Mouse (Mus musculus) small intestine, adult 2 months (tissue): ENCODE measurements around the gene Gm15217. TPM values are rescaled to one million over a fixed set of nuclear protein-coding genes. Genes with fewer than 3 reads are reported as not detected.

ENCODE experiments used
- H3K27ac ChIP-seq: fragments of 200-500 bp; 2 replicates; pipeline ENCODE4 v1.5.1; 2012; ENCODE audit warnings: low read depth, low read length, control low read depth, inconsistent platforms; ENCODE audit not compliant: insufficient read depth
- H3K27me3 ChIP-seq: fragments of 200-500 bp; 2 replicates; pipeline ENCODE4 v1.6.1; 2012; ENCODE audit warnings: mild to moderate bottlenecking, moderate library complexity, low read length, inconsistent platforms; ENCODE audit not compliant: control insufficient read depth, insufficient read depth
- H3K36me3 ChIP-seq: fragments of 200-500 bp; 2 replicates; pipeline ENCODE4 v1.6.1; 2012; ENCODE audit warnings: mild to moderate bottlenecking, low read length, control low read depth, inconsistent platforms; ENCODE audit not compliant: control insufficient read depth, insufficient read depth
- H3K4me1 ChIP-seq: fragments of 200-500 bp; 2 replicates; pipeline ENCODE4 v1.6.1; 2012; ENCODE audit warnings: low read length, inconsistent platforms, mixed read lengths; ENCODE audit not compliant: control insufficient read depth, insufficient read depth, insufficient read length
- H3K4me3 ChIP-seq: fragments of 200-500 bp; 2 replicates; pipeline ENCODE4 v1.5.1; 2012; ENCODE audit warnings: low read depth, mild to moderate bottlenecking, control low read depth, inconsistent platforms, low read length, moderate library complexity
- CTCF ChIP-seq: fragments of 200-500 bp; IDR thresholded peaks from 2 replicates; pipeline ENCODE4 v1.5.1; 2012; ENCODE audit warnings: low read depth, mild to moderate bottlenecking, control low read depth, inconsistent platforms, low read length, moderate library complexity, mixed read lengths; ENCODE audit not compliant: insufficient replicate concordance, insufficient read length; ENCODE audit errors: extremely low read depth
- POLR2A ChIP-seq: fragments of 200-500 bp; IDR thresholded peaks from 2 replicates; pipeline ENCODE4 v1.6.1; 2012; ENCODE audit warnings: low read depth, mild to moderate bottlenecking, control low read depth, inconsistent platforms, low read length, moderate library complexity
- WGBS: fragments of 180-500 bp; shearing (Covaris S2); methylation state at CpG from one replicate; pipeline ENCODE4 v1.1.7; 2018; 5-methylcytosine and 5-hydroxymethylcytosine counted together
- polyA plus RNA-seq: library from polyadenylated mRNA; depleted of rRNA; stranded (reverse); fragments of >200 nt; gene quantifications from 2 replicates; pipeline ENCODE4 v1.2.3, GENCODE M21; 2012

Gene Gm15217
- polyA plus RNA-seq, 1 experiment = not detected

GRCm38 (mm10) chr14:46387357-46387671 lies 8.1 kb downstream of the Gm15217 start:
- WGBS = under 1% methylated on average over 27 of the region's 27 CpGs
- Histone ChIP-seq H3K27me3 (peaks cover 45% of the 10 kb centered on the region), H3K27ac (peak overlapping the region; percentile 55), H3K4me3 (peak overlapping the region; percentile 67), H3K36me3 (peaks cover 3% of the 10 kb centered on the region), H3K4me1 (no peaks in the 10 kb centered on the region; the same call in 1 of the 2 replicates)
- TF ChIP-seq POLR2A (no peak), CTCF (no peak)

- Histone ChIP-seq H3K4me1 (no peaks in the 10 kb centered on the region; the same call in 1 of the 2 replicates), H3K4me3 (peak overlapping the region; percentile 67), H3K27ac (peak overlapping the region; percentile 55), H3K27me3 (peaks cover 45% of the 10 kb centered on the region), H3K36me3 (peaks cover 3% of the 10 kb centered on the region; the same call in 1 of the 2 replicates)
- 2% methylated on average over 41 of the region's 41 CpGs for WGBS
- TF ChIP-seq POLR2A (no peak), CTCF (no peak)
These were observed 8.7 kb downstream of the Gm15217 start for GRCm38 (mm10) chr14:46387821-46388481.

GRCm38 (mm10) chr14:46388636-46389035 lies 9.4 kb downstream of the Gm15217 start:
- peaks cover 2% of the 10 kb centered on the region; the same call in 1 of the 2 replicates for H3K36me3 ChIP-seq
- no peaks in the 10 kb centered on the region; the same call in 1 of the 2 replicates for H3K4me1 ChIP-seq
- peak overlapping the region; percentile 55 for H3K27ac ChIP-seq
- 2% methylated on average over 27 of the region's 27 CpGs for WGBS
- H3K27me3 ChIP-seq = peaks cover 45% of the 10 kb centered on the region
- TF ChIP-seq POLR2A (no peak), CTCF (no peak)
- H3K4me3 ChIP-seq = peak overlapping the region; percentile 67

DNA sequence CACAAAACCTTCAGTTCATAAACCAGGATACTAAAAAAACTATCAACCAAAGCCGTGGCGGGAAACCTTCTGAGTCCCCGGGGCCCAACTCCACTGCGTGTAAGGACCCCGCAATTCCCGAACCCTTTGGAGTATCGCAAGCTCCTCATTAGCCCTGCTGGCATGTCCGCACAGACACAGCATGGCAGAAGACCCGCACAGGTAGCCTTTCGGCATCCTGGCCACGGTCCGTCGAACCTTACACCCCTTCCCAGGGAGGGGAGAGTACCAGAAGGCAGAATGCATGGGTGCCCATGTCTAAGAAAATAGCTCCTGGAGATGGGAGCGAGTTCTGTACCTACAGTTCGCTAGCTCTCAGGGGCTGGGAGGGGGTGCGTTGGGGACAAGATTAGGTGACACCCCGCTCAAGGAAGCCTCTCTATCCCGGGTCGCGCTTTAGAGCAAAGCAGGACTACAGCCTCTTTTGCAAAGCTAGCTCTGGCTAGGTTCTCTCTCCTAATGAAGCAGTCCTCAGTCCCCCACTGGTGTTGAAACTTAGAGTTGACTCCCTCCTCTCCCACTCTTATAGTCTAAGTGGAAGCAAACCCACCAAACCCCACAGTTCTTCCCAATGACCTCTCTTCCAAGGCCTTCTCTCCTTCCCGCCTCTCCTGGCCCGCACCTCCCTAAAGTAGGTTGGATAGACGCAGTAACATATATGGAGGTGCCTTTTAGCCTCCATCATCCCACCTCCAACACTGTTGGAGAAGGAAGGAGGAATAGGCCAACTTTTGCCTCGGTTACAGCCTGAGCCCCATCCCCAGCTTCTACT lies 10.4 kb downstream of the Gm15217 start:
- Histone ChIP-seq H3K27ac (peak overlapping the region; percentile 63), H3K4me1 (no peaks in the 10 kb centered on the region; the same call in 1 of the 2 replicates), H3K36me3 (no peaks in the 10 kb centered on the region), H3K4me3 (peak overlapping the region; percentile 49), H3K27me3 (peaks cover 42% of the 10 kb centered on the region)
- 13% methylated on average over 24 of the region's 24 CpGs for WGBS
- TF ChIP-seq CTCF (no peak), POLR2A (no peak)

DNA sequence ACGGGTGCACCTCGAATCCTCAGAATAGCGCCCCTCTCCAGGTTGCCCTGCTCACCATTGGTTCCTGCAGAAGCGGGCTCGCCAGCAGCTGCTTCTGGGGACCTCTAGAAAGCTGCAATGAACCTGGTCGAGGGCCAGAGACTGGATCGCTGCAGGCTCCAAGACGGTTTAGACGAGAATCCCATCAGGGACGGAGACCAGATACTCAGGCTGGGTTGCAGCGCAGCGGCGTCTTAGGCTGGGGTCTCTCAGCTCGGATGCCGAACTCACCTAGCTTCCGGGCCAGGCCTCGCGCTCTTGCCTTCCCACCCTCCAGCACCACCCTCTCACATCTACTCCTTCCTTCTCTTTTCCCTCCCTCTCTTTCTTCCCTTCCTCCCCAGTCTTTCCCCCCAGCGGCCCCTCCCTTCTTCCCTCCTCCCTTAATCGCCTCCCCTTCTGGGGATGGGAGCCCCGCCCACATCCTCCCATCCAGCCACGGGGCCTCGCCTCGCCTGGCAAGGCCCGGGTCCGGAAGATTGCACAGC lies 11.1 kb downstream of the Gm15217 start, which contains the start of gene Bmp4:
Gene Bmp4 (minus strand): TSS at position 421 of the 527 bp plus-strand sequence.
- Histone ChIP-seq H3K4me1 (no peaks in the 10 kb centered on the region; the same call in 1 of the 2 replicates), H3K4me3 (peak within 1 kb of the TSS; percentile 49), H3K27ac (peak within 1 kb of the TSS; percentile 63), H3K36me3 (no peaks in the 10 kb centered on the region), H3K27me3 (peaks cover 40% of the 10 kb centered on the region)
- TF ChIP-seq CTCF (no peak), POLR2A (0 out of 2 replicates have a peak, but pooled peaks have one; percentile 23)
- WGBS = 6% methylated on average over 26 of the region's 26 CpGs

DNA sequence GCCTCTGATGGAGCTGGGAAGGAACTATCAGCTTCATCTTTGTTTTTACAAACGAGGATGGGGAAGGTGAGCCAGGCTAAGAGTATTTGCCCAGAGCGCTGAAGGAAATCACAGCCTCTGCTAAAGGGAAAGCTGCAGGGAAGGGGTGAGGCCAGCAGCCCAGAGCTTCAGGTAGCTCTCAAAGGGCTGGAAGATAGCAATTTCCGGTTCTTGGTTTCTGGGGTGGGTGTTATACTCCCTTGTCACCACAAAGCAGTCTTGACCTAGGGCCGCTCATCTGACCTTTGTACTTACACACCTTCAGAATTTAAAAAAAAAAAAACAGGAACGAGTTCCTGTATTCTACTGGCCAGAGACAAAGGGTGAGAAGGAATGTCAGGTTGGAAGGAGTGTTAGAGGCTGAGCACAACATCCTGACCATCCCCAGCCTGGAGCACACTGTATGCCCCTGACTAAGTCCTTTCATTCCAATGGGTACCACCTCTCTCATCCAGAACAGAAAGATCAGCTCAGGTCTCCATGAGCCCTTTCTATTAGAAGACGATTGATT lies 12.5 kb downstream of the Gm15217 start:
- Histone ChIP-seq H3K4me1 (no peaks in the 10 kb centered on the region; the same call in 1 of the 2 replicates), H3K27ac (no peak overlapping the region), H3K27me3 (peaks cover 28% of the 10 kb centered on the region), H3K4me3 (no peak overlapping the region), H3K36me3 (no peaks in the 10 kb centered on the region)
- 29% methylated on average over 6 of the region's 6 CpGs for WGBS
- TF ChIP-seq CTCF (no peak), POLR2A (no peak)
